Mouse (Mus musculus): ENCODE data around the gene Acap1.

DNA sequence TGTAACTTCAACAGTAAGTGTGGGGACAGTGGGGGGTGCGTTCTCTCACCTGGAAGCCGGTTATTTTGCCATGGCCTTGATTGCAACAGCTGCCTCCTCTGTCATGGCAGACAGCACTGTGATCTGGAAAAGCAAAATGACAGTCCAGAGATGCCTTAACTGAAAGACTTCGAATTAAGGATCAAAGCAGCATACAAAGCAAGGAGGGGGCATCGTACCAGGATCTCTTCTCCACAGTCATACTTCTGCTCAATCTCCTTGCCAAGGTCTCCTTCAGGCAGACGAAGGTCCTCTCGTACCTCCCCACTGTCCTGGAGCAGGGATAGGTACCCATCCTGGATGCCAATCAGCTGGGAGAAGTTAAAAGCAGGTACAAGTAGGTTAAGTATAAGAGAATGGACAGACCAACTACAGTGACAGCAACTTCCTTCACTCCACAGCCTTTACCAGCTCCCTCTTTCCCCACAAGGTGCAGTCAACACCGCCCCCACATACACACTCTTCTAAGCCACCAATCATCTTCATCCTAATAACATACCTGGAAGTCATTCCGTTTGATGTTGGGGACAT, 22.1 kb upstream of the Acap1 start:
- TF ChIP-seq CTCF (IDR thresholded peaks at IDR 0.05; ENCODE audit: low read depth), result no peak
- TF ChIP-seq EP300 (IDR thresholded peaks at IDR 0.05; ENCODE audit: low read depth), result no peak

Data from liver, embryonic 14.5 days (tissue).